In genomic region chr17:46546591-46546990, GRCm38 (mm10) we compare ENCODE assay signal across 8 mouse cellular contexts. TPM values are rescaled to one million over a fixed set of nuclear protein-coding genes. Genes with fewer than 3 reads are reported as not detected.
DNase-seq lines count a peak whose midpoint lies in the region; ATAC-seq and TF ChIP-seq lines count a peak whose summit lies in the region.

No protein-coding gene starts in this region.

- TF ChIP-seq CTCF in cortical plate, adult 2 months (IDR thresholded peaks at IDR 0.05; ENCODE audit: extremely low read depth, insufficient read depth, low read length): no peak

- peaks cover 23% of the 10 kb centered on the region for H3K4me1 ChIP-seq in kidney, embryonic 14.5 days (ENCODE audit: control insufficient read depth, insufficient read depth, low read length)
- peaks cover 4% of the 10 kb centered on the region; the same call in 1 of the 2 replicates for H3K4me1 ChIP-seq in cortical plate, adult 2 months (ENCODE audit: control insufficient read depth, insufficient read depth, low read length)
- peaks cover 27% of the 10 kb centered on the region for H3K4me1 ChIP-seq in hindbrain, embryonic 13.5 days (replicated peaks)
- H3K4me1 ChIP-seq in midbrain, embryonic 12.5 days: peaks cover 26% of the 10 kb centered on the region

- peaks cover 35% of the 10 kb centered on the region for H3K36me3 ChIP-seq in kidney, embryonic 14.5 days (ENCODE audit: control insufficient read depth, insufficient read depth, low read length)
- peaks cover 50% of the 10 kb centered on the region for H3K36me3 ChIP-seq in hindbrain, embryonic 13.5 days
- H3K36me3 ChIP-seq in midbrain, embryonic 12.5 days: peaks cover 39% of the 10 kb centered on the region

- no peaks in the 10 kb centered on the region for H3K27me3 ChIP-seq in kidney, embryonic 14.5 days (ENCODE audit: control insufficient read depth, insufficient read depth, low read length)
- H3K27me3 ChIP-seq in hindbrain, embryonic 13.5 days: peaks cover 23% of the 10 kb centered on the region
- peaks cover 21% of the 10 kb centered on the region for H3K27me3 ChIP-seq in midbrain, embryonic 12.5 days

- no peak for TF ChIP-seq POLR2A in cortical plate, adult 2 months (IDR thresholded peaks at IDR 0.05; ENCODE audit: extremely low read depth, insufficient read depth, low read length)

- 6% methylated on average over 7 of the region's 7 CpGs for WGBS in kidney, embryonic 14.5 days
- WGBS in hindbrain, embryonic 13.5 days: 9% methylated on average over 7 of the region's 7 CpGs
- WGBS in midbrain, embryonic 12.5 days: 6% methylated on average over 7 of the region's 7 CpGs

- H3K4me2 ChIP-seq in kidney, embryonic 14.5 days (replicated peaks; ENCODE audit: low read depth, low read length): peak overlapping the region; percentile 93
- H3K4me2 ChIP-seq in hindbrain, embryonic 13.5 days: peak overlapping the region; percentile 78
- peak overlapping the region; percentile 76 for H3K4me2 ChIP-seq in midbrain, embryonic 12.5 days (replicated peaks)

- H3K4me3 ChIP-seq in kidney, embryonic 14.5 days (ENCODE audit: low read length): peak overlapping the region; percentile 67
- peak overlapping the region; percentile 78 for H3K4me3 ChIP-seq in cortical plate, adult 2 months (ENCODE audit: insufficient read depth, low read length)
- peak overlapping the region; percentile 79 for H3K4me3 ChIP-seq in hindbrain, embryonic 13.5 days
- peak overlapping the region; percentile 68 for H3K4me3 ChIP-seq in midbrain, embryonic 12.5 days

- no peak overlapping the region for H3K27ac ChIP-seq in kidney, embryonic 14.5 days (ENCODE audit: low read depth, low read length)
- H3K27ac ChIP-seq in cortical plate, adult 2 months (ENCODE audit: insufficient read depth, low read length): no peak overlapping the region
- no peak overlapping the region for H3K27ac ChIP-seq in hindbrain, embryonic 13.5 days
- no peak overlapping the region for H3K27ac ChIP-seq in midbrain, embryonic 12.5 days (replicated peaks)

- no peak for DNase-seq in kidney, postnatal 10 days
- DNase-seq in layer of hippocampus, postnatal 36 days: no peak
- DNase-seq in layer of hippocampus, adult 11-12 months (ENCODE audit: low spot score): no peak
- DNase-seq in layer of hippocampus, postnatal 25 days (ENCODE audit: extremely low spot score in 1 of 2, low spot score in 1 of 2): no peak

- peak overlapping the region; percentile 66; the same call in 1 of the 2 replicates for H3K9ac ChIP-seq in kidney, embryonic 14.5 days (ENCODE audit: low read depth, low read length)
- peak overlapping the region; percentile 92 for H3K9ac ChIP-seq in hindbrain, embryonic 13.5 days
- peak overlapping the region; percentile 72 for H3K9ac ChIP-seq in midbrain, embryonic 12.5 days (replicated peaks)

- ATAC-seq in kidney, embryonic 14.5 days (ENCODE audit: low FRiP score, low TSS enrichment): no peak
- ATAC-seq in hindbrain, embryonic 13.5 days (ENCODE audit: low FRiP score): peak; percentile 30
- no peak for ATAC-seq in midbrain, embryonic 12.5 days (ENCODE audit: low FRiP score, low read depth)

- no peaks in the 10 kb centered on the region for H3K9me3 ChIP-seq in kidney, embryonic 14.5 days (ENCODE audit: control insufficient read depth, low read length)
- H3K9me3 ChIP-seq in hindbrain, embryonic 13.5 days: no peaks in the 10 kb centered on the region
- H3K9me3 ChIP-seq in midbrain, embryonic 12.5 days: no peaks in the 10 kb centered on the region

RNA-seq across cellular contexts. Expression of gene Cul9, which starts 0.4 kb away (rescaled TPM):
- 3.0 and 4.8 TPM in 2 replicates for polyA plus RNA-seq in kidney, embryonic 14.5 days (2014; fragmentation: Nextera tagmentation; extraction: Ambion mirVana)
- polyA plus RNA-seq in cortical plate, adult 2 months (2012; rRNA removed): 60.0 and 70.5 TPM in 2 replicates
- 17.1 and 21.6 TPM in 2 replicates for polyA plus RNA-seq in hindbrain, embryonic 13.5 days (2015; fragmentation: Nextera tagmentation; extraction: Ambion mirVana)
- polyA plus RNA-seq in midbrain, embryonic 12.5 days (2016; fragmentation: Nextera tagmentation; extraction: Ambion mirVana): 14.3 and 15.2 TPM in 2 replicates
- 10 to 100 TPM; 56.0 to 59.4 TPM for total RNA-seq in layer of hippocampus, postnatal 36 days (2021)
- 10 to 100 TPM; 51.1 to 57.4 TPM for total RNA-seq in layer of hippocampus, postnatal 25 days (2021)

RNA-seq across cellular contexts. Expression of gene Srf, which starts 9.4 kb away (rescaled TPM):
- polyA plus RNA-seq in kidney, embryonic 14.5 days (2014; fragmentation: Nextera tagmentation; extraction: Ambion mirVana): 10.3 and 12.8 TPM in 2 replicates
- polyA plus RNA-seq in cortical plate, adult 2 months (2012; rRNA removed): 89.1 and 90.0 TPM in 2 replicates
- polyA plus RNA-seq in hindbrain, embryonic 13.5 days (2015; fragmentation: Nextera tagmentation; extraction: Ambion mirVana): 4.6 and 4.8 TPM in 2 replicates
- 6.6 and 8.1 TPM in 2 replicates for polyA plus RNA-seq in midbrain, embryonic 12.5 days (2016; fragmentation: Nextera tagmentation; extraction: Ambion mirVana)
- total RNA-seq in layer of hippocampus, postnatal 36 days (2021): 10 to 100 TPM; 82.3 to 83.6 TPM
- total RNA-seq in layer of hippocampus, postnatal 25 days (2021): 10 to 100 TPM; 75.9 to 80.6 TPM

RNA-seq across cellular contexts. Expression of gene Dnph1, which starts 50.1 kb away (rescaled TPM):
- 67.9 and 71.2 TPM in 2 replicates for polyA plus RNA-seq in kidney, embryonic 14.5 days (2014; fragmentation: Nextera tagmentation; extraction: Ambion mirVana)
- polyA plus RNA-seq in cortical plate, adult 2 months (2012; rRNA removed): 5.9 and 6.5 TPM in 2 replicates
- 20.4 and 21.8 TPM in 2 replicates for polyA plus RNA-seq in hindbrain, embryonic 13.5 days (2015; fragmentation: Nextera tagmentation; extraction: Ambion mirVana)
- polyA plus RNA-seq in midbrain, embryonic 12.5 days (2016; fragmentation: Nextera tagmentation; extraction: Ambion mirVana): 53.1 and 58.0 TPM in 2 replicates
- 1 to 10 TPM; 4.9 to 7.1 TPM for total RNA-seq in layer of hippocampus, postnatal 36 days (2021)
- 1 to 10 TPM; 5.1 to 6.7 TPM for total RNA-seq in layer of hippocampus, postnatal 25 days (2021)

RNA-seq across cellular contexts. Expression of gene Ttbk1, which starts 59.1 kb away (rescaled TPM):
- 0.04 and 0.11 TPM in 2 replicates for polyA plus RNA-seq in kidney, embryonic 14.5 days (2014; fragmentation: Nextera tagmentation; extraction: Ambion mirVana)
- polyA plus RNA-seq in cortical plate, adult 2 months (2012; rRNA removed): 56.2 and 57.3 TPM in 2 replicates
- 4.6 and 4.7 TPM in 2 replicates for polyA plus RNA-seq in hindbrain, embryonic 13.5 days (2015; fragmentation: Nextera tagmentation; extraction: Ambion mirVana)
- polyA plus RNA-seq in midbrain, embryonic 12.5 days (2016; fragmentation: Nextera tagmentation; extraction: Ambion mirVana): 5.0 and 5.5 TPM in 2 replicates
- 100 to 1,000 TPM; 114 to 118 TPM for total RNA-seq in layer of hippocampus, postnatal 36 days (2021)
- 100 to 1,000 TPM; 112 to 124 TPM for total RNA-seq in layer of hippocampus, postnatal 25 days (2021)
